Mouse (Mus musculus): ENCODE results near the gene P2rx3.

Gene P2rx3

DNA sequence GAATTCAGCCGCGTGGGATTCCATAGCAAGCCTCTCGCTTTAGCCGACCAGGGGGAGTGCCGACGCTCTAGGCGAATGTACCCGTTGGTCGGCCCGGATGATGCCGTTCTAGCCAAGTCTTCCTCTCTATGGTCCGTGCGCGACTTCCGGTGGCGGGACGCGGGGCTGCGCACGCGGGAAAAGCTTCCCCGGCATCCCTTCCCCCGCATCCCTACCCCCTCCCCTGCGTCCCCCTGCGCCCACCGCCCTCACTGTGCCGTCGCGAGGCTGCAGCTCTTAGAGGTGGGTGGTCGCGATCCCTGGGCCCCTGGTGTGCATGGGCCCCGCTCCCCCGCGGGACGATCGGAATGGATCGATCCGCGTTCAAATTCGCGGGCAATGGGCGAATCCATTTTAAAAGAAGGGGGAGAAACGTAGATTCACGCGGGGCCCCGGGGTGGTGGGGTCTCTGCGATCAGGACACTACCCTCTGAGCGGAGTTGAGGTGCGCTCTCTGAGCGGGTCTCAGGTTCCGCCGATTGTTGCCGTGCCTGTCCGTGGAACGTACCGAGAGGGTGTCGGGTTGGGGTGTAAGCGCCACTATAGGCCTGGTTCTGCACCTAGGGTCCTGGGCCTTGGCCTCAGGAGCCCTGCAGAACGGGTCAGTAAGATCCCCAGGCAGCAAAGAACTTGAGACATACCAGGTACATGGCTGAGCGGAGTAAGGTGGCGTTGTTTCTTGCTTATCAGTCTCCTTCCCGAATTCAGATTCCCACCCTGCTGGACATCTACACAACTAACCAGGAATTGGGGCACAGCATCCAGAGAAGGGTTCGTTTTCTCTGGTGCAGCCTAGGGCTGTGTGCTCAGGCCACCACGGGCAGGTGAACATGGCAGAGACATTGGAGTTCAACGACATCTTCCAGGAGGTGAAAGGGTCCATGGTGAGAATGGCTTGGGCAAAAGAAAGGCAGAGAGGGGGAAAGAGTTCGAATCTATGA lies at the start of gene P2rx3, which contains the start of gene Ssrp1:
P2rx3 (minus strand) TSS at position 416 of the 980 bp plus-strand sequence.
Ssrp1 (plus strand) TSS at position 188 of the 980 bp plus-strand sequence.
- peak; percentile 90 for DNase-seq

DNA sequence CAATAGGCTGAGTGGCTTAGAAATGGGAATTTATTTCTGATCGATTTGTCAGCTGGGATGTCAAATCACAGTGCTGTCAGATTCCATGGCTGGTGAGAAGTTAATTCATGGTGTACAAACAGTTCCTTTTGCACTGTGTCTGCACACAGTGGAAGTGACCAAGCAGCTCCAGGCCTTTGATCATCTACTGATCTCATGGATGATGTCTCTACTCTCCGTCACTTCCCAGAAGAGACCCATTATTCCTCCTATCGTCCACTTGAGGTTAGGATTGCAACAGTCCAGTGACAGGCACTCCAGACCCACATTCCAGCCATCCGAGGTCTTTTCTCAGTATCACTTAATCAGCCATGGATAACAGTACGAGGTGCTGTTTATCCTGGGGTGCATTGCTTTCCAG lies 36.5 kb upstream of the P2rx3 start:
- no peak for DNase-seq

DNA sequence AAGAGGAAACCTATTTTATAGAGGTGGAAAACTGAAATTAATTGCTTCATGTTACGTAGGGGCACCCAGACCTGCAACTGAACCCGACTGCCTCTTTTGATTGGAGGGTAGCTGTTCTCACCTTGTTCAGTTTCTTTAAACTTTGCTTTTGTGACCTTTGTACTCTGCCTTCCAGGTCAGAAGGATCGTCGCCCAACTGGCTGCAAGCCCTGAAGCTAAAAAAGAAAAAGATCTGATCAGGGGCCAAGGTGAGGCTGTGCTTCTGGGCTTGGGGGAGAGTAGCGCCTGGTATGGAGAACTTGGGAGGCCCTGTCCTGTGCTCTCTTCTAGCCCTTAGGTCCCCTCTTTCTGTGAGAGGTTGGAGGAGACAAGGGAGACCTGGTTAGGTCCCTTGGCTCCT lies 34.7 kb upstream of the P2rx3 start:
- no peak for DNase-seq

DNA sequence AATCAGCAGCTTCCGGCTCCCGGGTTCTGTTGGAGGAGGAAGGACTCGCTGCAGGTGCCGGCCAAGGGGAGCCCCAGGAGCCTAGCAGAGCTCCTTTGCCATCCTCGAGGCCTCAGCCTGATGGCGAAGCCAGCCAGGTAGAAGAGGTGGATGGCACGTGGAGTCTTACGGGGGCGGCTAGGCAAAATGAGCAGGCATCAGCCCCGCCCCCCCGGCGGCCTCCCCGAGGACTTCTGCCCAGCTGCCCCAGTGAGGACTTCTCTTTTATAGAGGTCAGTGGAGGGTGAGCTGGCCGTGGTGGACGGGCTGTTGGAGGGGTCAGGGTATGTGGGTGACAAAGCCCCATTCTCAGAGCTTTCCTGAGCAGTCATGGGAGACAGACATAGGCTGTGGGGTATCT lies 32.8 kb upstream of the P2rx3 start:
- no peak for DNase-seq

DNA sequence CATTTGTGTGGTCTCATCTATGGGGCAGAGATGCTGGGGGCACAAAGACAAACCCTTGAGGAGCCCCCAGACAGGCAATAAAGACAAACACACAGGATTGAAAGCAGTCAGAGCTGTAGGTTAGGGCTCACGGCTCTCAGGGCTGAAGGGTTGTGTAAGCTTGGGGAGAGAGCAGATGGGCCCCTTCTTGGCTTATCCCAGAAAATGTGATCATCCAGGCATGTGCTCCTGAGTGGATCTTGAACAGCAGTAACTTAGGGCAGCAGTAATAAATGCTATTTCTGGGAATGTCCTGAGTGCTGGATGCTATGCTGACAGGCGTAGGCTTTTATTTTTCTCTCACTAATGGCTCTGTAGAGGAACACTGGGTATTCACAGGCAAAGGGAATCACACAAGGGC lies 31.4 kb upstream of the P2rx3 start:
- DNase-seq: no peak

DNA sequence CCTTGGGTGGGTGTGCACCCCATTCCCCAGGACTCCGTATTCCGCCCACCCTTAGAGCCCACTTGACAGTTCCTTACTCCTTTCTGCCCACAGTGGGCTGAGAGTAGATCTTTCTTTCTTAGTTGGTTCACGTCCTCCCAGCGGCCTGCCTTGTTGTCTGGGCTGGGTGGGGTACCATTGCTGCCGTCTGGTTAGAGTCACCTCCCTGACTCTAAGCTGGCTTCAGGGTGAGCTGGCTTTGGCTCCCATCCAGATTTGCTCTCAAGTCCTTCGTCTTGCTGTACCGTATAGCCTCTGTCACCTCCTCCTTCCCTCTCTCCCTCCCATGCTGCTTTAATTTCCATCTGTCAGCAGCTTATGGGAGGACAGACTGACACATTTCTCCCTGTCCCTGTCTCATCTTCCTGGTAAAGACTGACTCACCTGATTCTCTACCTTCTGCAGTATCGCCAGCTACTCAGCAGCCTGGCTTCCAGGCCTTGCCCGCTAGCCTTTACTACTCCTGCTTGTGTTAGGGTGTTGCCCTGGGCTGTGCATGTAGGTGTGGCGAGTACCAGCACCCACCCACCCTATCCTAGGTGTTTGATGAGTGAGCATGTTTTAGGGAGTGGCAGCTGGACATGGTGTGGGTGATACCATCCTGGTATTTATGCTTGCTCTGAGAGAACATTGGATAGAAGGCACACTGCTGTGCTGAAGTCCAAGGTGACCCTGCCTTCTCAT lies 30.8 kb upstream of the P2rx3 start:
- no peak for DNase-seq

DNA sequence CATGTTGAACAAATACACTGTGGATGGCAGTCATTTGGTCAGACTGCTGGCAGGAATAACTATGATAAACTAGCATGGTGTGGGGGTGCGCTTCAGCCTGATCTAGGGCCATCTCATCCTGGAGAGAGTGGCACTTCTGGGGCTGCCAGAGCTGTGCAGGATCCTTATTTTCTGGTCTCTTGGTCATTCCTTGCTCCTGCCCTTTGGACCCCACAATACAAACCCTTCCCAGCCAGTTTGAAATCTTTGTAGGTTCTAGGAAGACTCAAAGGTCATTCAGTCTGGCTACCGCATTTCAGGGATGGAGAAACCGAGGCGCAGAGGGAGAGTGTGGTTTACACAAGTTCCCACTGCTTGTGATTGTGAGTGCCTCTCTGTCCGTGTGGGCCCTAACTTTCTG lies 29.7 kb upstream of the P2rx3 start:
- no peak for DNase-seq

DNA sequence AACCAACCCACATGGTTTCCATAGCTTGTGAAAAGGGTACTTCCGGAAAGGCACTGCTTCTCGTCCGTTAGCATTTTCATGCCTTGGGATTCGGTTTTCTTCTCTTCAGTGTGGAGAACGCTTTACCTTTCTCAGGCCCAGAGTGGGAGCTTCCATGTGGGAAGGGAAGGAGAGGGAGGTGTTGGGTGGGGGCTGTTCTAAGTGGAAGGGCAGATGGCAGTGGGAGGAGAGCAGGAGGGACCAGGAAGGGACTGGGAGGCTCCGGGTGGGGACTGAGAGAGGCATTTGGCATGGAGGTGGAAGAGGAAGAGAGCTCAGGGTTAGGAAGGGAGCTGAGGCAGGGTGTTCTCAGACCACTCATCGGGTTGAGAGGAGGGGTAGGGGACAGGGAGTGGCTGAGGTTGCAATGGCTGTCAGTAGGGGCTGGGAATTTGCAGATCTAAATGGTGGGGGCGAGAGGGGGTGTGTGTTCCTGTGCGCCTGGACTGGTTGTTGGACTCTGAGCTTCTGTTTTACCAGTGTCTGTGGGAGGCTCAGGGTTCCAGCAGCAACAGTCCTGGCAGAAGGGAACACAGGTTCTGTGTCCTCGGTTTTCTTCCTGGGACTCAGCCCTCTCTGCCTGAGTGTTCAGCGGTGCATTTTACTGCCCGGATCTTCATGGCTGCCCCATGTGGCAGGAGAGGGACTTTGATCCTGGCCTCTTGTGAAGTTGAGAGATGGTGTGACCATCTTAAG lies 28.0 kb upstream of the P2rx3 start:
- DNase-seq: peak; percentile 49

DNA sequence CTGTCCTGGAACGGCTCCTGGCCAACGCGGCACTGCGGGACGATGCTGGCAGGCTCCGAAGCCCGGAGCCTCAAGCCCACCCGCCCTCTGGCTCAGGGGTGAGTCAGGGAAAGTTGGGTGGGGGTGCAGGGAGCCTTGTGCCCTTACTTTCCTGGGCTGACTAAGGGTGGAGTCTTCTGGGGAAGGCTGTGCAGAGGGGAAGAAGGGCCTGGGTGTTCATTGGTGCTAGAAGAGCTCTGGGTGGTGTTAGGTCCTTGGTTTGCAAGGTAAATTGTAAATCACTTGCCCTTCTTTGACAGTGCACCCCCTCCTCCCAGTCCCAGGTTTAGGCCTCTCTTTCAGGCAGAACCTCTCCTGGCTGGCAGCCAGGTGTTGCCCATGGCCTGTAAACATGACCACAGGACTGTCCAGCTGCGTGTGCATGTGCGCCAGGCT lies 23.9 kb upstream of the P2rx3 start:
- no peak for DNase-seq

DNA sequence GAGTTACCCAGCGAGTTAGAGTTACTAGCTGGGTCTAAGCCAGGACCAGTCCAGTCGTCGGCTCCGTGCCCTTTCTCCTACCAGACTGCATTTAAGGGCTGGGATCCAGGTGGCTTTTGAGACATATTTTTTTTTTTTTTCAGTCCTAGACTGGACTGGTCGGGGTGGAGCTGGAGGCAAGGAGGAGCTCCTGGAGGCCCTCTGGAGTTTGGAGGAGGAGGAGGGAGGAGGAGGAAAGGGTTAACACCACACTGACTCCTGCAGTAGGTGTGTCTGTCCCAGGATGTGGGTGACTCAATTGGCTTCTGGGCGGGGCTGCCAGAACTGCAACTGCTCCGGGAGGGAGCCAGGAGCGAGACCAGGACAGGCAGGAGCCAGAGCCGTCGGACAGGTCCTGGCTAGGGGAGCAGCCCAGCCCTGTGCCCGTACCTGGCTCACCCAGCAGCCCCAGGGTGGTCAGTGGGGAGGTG lies 23.4 kb upstream of the P2rx3 start:
- no peak for DNase-seq

DNA sequence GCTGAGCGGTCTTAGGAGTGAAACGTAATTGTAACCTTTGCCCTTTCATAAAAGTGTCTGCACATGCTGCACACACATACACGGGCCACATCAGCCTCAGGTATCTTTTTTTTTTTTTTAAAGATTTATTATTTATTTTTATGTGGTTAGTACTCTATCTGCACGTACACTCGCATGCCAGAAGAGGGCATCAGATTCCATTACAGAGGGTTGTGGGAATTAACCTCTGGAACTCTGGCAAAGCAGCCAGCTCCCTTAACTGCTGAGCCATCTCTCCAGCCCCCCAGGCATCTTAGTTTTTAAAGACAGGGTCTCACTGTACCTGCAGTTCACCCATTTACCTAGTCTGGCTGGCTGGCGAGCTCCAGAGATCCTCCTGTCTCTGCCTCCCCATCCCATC lies 22.4 kb upstream of the P2rx3 start:
- DNase-seq: no peak

DNA sequence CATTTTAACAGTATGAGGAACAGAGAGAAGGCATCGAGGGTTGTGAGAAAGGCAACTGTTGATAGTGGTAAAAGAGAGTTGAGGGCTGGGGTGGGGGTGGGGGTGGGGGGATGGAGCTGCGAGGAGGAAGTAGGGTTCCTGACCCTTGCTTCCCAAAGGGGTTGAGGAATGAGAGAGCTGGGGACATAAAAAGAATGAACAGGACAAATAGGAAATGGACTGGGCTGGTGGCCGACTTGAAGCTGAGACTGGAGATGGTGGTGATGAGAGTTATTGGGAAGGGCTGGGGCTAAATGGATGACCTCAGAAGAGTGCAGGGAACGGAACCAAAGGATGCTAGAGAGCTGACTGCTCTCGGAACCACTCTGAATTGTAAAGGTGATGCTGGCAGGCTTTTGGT lies 19.4 kb upstream of the P2rx3 start:
- no peak for DNase-seq

DNA sequence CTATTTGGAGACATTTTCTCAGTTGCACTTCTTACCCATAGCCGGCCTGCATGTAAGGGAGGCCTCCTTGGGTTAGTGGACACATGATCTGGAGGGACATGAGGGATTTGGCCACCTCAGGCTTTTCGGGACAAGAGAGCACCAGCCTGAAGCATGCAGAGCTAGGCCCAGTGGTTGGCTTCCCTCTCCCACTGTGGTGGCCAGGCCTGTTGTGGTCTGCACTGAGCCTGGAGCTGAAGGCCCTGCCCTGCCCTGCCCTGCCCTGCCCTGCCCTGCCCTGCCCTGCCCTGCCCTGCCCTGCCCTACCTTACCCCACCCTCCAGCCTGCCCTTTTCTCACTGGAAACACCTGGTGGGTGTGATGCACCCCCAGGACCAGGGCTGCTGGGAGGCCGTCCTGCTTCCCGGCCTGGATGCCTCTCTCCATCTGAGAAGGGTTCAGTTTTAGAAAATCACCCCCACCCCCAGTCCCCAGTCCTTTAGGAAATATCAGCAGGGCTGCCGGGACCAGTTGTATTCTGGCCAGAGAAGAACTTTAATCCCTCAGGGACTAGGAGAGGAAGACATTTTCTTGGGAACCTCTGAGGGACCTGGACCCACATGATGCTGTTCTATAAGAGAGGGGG lies 16.0 kb upstream of the P2rx3 start:
- no peak for DNase-seq

DNA sequence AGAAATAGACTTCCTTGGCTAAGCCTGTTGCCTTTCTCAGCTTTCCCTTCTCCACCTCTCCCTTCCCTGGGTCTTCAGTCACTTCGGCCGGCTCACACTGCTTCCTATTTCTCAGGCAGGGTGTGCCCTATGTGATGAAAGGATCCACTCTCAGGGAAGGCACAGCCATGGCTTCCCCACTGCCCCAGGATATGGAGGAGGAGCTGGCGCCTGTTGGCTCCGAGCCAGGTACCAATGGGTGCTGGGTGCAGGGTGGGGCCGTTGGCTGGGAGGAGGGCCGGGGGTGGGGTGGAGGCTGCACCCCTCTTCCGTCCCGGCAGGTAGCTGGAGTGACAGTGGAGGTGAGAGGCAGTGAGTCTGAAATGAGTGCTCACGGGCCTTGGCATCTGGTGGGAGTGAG lies 13.5 kb upstream of the P2rx3 start:
- DNase-seq: no peak

DNA sequence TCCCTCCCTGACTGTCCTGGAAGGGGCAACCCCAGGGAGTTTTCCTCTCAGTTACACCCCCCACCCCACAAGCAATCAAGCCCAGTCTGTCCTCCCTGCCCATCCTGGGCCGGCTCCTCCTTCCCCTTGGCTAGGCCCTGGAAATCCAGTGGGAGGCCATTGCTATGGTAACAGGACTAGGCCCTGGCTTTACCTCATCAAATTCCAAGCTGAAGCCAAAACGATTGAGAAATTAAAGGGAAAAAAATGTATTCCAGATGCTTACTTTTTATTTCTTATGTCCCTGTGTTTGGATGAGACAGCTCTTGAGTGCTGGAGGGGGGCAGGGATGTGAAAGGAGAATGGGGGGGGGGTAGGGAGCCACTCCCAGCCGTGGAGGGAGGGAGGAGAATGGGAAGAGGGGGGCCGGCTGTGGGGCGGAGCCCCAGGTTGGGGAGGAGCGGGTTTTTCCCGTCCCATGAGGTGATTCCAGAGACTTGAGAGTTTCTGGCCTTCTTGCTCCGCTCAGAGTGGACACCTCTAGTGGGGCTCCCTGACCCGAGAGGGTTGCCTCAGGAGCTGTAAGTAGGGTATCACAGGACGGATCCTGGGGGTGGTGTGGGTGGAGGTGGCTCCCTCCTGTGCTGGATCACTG lies 12.9 kb upstream of the P2rx3 start:
- peak; percentile 63 for DNase-seq

DNA sequence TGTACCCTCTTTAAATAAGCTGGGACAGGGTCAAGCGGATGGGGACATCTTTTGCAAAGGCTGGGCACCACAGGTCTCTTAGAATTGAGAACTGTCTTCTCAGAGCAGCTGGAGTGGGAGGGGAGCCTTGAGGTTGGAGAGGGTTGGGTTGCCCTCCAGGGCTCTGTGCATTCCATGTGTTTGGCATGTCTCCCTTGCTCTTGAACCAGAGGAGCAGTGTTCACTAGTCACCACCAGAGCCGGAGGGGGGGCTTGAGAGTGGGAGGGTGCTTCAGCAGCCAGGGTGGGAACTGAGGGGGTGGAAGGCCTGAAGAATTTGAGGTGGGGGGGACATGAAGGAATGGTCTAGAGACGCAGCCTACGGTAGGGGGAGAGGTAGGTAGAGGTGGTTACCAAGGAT lies 12.0 kb upstream of the P2rx3 start:
- DNase-seq: no peak

DNA sequence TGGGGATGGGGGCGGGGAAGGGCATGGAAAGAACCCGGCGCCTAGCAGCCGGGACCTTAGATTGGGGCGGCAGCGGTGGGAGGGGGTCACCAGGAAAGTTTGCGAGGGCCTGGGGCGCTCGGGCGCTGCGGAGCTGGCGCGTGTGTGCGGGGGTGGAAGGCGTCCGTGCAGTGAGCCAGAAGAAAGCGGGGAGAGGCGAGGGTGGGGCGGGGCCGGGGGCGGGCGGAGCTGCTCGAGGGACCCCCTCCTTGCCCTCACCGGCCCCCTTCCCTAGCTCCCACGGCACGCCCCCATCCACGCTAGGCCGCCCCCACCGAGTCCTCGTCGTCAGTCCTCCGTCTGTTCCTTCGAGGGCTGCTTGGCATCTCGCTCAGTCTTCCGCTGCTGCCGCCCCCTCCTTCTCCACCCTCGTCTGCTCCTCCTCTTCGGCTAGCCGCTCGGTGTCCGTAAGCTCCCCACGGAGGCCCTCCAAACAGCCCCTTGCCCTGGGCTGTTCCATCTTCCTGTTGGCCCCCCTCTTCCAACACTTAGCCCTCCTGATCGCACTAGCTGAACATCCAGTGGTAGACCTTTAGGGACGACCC lies 11.0 kb upstream of the P2rx3 start:
- peak; percentile 77 for DNase-seq

DNA sequence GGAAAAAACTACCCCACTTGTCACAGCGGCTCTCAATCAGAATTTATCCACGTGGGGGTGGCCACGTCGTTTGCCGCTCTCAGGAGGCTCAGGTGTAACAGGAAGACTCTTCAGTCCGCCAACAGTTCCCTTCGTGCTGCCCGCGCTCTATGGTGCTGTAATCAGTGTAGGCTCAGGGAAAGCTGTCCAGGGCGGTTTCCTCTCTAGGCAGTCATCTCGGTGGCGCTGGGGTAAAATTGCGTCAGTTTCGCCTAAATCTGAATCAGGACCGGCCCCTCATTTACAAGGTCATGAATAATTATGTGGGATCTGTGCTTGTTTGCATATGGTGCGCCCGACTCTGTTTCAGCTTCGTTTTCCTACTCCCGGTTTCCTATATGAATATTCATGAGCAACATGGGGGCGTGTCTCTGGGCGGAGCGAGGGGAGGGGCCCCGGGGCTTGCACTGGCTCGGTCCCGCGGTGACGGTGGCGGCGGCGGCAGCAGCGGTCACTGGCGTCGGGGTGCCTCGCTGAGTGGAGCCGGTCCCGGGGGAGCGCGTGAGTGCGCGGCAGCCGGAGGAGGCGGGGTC lies 10.4 kb upstream of the P2rx3 start, which contains the start of gene Tnks1bp1:
Tnks1bp1 (plus strand) TSS at position 427 of the 572 bp plus-strand sequence.
- peak; percentile 93 for DNase-seq

DNA sequence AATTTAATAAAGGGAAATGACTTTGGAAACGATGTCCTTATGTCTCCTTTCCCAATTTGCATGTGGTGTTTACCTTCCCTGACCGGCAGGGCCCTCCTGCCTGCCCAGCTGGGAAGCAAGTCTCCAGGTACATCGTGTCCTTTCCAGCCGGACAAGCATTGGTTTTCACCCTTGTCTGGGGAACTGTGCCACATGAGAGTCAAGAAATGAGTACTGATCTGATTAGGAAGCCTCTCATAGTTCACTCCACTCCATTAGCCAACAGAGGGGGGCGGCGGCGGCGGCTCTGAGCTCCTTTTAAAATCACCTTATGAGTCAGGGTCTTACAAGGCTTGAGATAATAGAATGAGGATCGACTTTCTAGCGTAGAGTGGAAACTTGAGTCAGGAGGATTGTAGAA lies 9.8 kb upstream of the P2rx3 start:
- no peak for DNase-seq

DNA sequence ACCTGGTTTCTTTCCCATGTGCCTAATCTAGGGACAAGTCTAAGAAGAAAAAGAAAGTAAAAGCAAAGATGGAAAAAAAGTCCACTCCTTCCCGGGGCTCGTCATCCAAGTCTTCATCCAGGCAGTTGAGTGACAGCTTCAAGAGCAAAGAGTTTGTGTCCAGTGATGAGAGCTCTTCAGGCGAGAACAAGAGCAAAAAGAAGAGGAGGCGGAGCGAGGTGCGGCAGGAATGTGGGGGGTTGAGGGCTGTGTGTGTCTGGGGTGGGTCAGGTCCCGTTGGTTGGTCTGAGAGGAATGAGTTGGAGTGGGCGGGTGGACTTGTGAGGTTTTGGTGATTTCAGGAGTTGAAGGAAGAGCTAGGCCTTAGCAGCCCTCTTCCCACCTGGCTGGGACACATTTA lies 9.0 kb upstream of the P2rx3 start:
- DNase-seq: no peak

DNA sequence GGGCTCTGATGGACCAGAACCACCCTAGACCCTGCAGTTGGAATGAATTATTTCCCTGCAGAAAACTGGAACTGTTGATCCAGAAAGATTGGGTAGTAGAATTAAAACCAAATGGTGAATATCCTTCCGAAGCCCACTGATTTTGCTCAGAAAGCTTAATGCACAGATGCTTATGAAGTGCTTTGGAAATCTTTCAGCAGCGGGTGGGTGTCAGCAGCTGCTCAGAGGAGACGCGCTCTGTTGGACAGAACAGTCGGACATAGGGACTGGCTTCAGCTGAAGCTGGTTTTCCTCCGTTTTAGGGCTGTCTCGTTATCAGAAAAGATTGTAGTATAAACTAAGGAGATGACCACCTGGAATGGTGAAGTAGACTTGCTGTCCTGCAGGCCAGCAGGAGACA lies 6.4 kb upstream of the P2rx3 start:
- DNase-seq: no peak

Measured in right cerebral cortex, postnatal 25 days (tissue).